Mouse (Mus musculus) thymus, adult 2 months (tissue): ENCODE measurements around the gene Meox1. TPM values are rescaled to one million over a fixed set of nuclear protein-coding genes. Genes with fewer than 3 reads are reported as not detected.

Source experiments
- DNase-seq: peaks from one replicate; pipeline ENCODE4 v3.0.0; 2021
- H3K27ac ChIP-seq: fragments of 200-500 bp; 2 replicates; pipeline ENCODE4 v1.5.1; 2012; ENCODE audit warnings: low read length, control low read depth; ENCODE audit not compliant: control insufficient read depth, insufficient read depth
- H3K27me3 ChIP-seq: fragments of 200-500 bp; 2 replicates; pipeline ENCODE4 v1.6.1; 2012; ENCODE audit warnings: mild to moderate bottlenecking, low read length, moderate library complexity, mixed read lengths; ENCODE audit not compliant: control insufficient read depth, insufficient read depth
- H3K36me3 ChIP-seq: fragments of 200-500 bp; 2 replicates; pipeline ENCODE4 v1.6.1; 2012; ENCODE audit warnings: mild to moderate bottlenecking, low read length, moderate library complexity; ENCODE audit not compliant: control insufficient read depth, insufficient read depth
- H3K4me1 ChIP-seq: fragments of 200-500 bp; replicated peaks from 2 replicates; pipeline ENCODE4 v1.6.1; 2012; ENCODE audit warnings: low read length; ENCODE audit not compliant: control insufficient read depth, insufficient read depth
- H3K4me3 ChIP-seq: fragments of 200-500 bp; 2 replicates; pipeline ENCODE4 v1.5.1; 2012; ENCODE audit warnings: mild to moderate bottlenecking, low read length, control low read depth, moderate library complexity; ENCODE audit not compliant: control insufficient read depth, insufficient read depth
- CTCF ChIP-seq: fragments of 200-500 bp; IDR thresholded peaks from 2 replicates; pipeline ENCODE4 v1.5.1; 2012; ENCODE audit warnings: mild to moderate bottlenecking, control low read depth, low read length, moderate library complexity, borderline replicate concordance; ENCODE audit not compliant: control insufficient read depth, poor library complexity, insufficient read depth; ENCODE audit errors: extremely low read depth
- POLR2A ChIP-seq: fragments of 200-500 bp; IDR thresholded peaks from 2 replicates; pipeline ENCODE4 v1.6.1; 2012; ENCODE audit warnings: mild to moderate bottlenecking, low read length, control low read depth, moderate library complexity; ENCODE audit not compliant: control insufficient read depth, poor library complexity, insufficient read depth; ENCODE audit errors: extremely low read depth
- WGBS: fragments of 180-500 bp; shearing (Covaris S2); methylation state at CpG from one replicate; pipeline ENCODE4 v1.1.7; 2018; 5-methylcytosine and 5-hydroxymethylcytosine counted together
- polyA plus RNA-seq: library from polyadenylated mRNA; depleted of rRNA; stranded (reverse); fragments of >200 nt; gene quantifications from 2 replicates; pipeline ENCODE4 v1.2.3, GENCODE M21; 2012; rRNA removed

The Meox1 gene
- 1.9 and 2.1 TPM in 2 replicates for polyA plus RNA-seq

GRCm38 (mm10) chr11:101894204-101894603 lies at the start of gene Meox1:
Meox1 (minus strand) TSS chr11:101894374.
- Histone ChIP-seq H3K36me3 (no peaks in the 10 kb centered on the region), H3K4me3 (no peak within 1 kb of the TSS), H3K4me1 (no peaks in the 10 kb centered on the region), H3K27ac (no peak within 1 kb of the TSS; the same call in 1 of the 2 replicates), H3K27me3 (peaks cover 3% of the 10 kb centered on the region; the same call in 1 of the 2 replicates)
- 35% methylated on average over 11 of the region's 11 CpGs for WGBS
- DNase-seq: no peak
- TF ChIP-seq POLR2A: no peak
- TF ChIP-seq CTCF: no peak

- TF ChIP-seq POLR2A (no peak), CTCF (no peak)
- 3% methylated on average over 3 of the region's 3 CpGs for WGBS
- no peak overlapping the region for H3K4me3 ChIP-seq
- no peak overlapping the region for H3K27ac ChIP-seq
- no peaks in the 10 kb centered on the region for H3K4me1 ChIP-seq
- DNase-seq: no peak
- no peaks in the 10 kb centered on the region for H3K27me3 ChIP-seq
- no peaks in the 10 kb centered on the region for H3K36me3 ChIP-seq
These were observed 48.9 kb upstream of the Meox1 start for GRCm38 (mm10) chr11:101943055-101943454.

- H3K27me3 ChIP-seq: no peaks in the 10 kb centered on the region
- H3K4me1 ChIP-seq: no peaks in the 10 kb centered on the region
- DNase-seq: no peak
- H3K36me3 ChIP-seq: no peaks in the 10 kb centered on the region
- no peak overlapping the region for H3K4me3 ChIP-seq
- TF ChIP-seq CTCF: no peak
- no peak overlapping the region for H3K27ac ChIP-seq
- WGBS: 8% methylated on average over 32 of the region's 32 CpGs
These were observed 42.9 kb upstream of the Meox1 start for GRCm38 (mm10) chr11:101937108-101937507.

GRCm38 (mm10) chr11:101936421-101936820 lies 42.2 kb upstream of the Meox1 start:
- H3K27ac ChIP-seq: no peak overlapping the region
- no peak for DNase-seq
- 79% methylated on average over 7 of the region's 7 CpGs for WGBS

GRCm38 (mm10) chr11:101935743-101936142 lies 41.6 kb upstream of the Meox1 start:
- no peak for DNase-seq
- Histone ChIP-seq H3K4me1 (no peaks in the 10 kb centered on the region), H3K27ac (no peak overlapping the region), H3K4me3 (no peak overlapping the region), H3K27me3 (no peaks in the 10 kb centered on the region), H3K36me3 (no peaks in the 10 kb centered on the region)
- TF ChIP-seq POLR2A: no peak
- no peak for TF ChIP-seq CTCF
- WGBS: 86% methylated on average over 3 of the region's 3 CpGs

More at GRCm38 (mm10) chr11:101936421-101936820, 42.2 kb upstream of the Meox1 start:
- Histone ChIP-seq H3K27me3 (no peaks in the 10 kb centered on the region), H3K4me1 (no peaks in the 10 kb centered on the region), H3K36me3 (no peaks in the 10 kb centered on the region), H3K4me3 (no peak overlapping the region)
- TF ChIP-seq CTCF: no peak
- TF ChIP-seq POLR2A: no peak

GRCm38 (mm10) chr11:101931978-101932377 lies 37.8 kb upstream of the Meox1 start:
- no peaks in the 10 kb centered on the region for H3K27me3 ChIP-seq
- H3K27ac ChIP-seq: no peak overlapping the region

More at GRCm38 (mm10) chr11:101931978-101932377, 37.8 kb upstream of the Meox1 start:
- 95% methylated on average over 4 of the region's 4 CpGs for WGBS
- no peak for DNase-seq
- H3K4me3 ChIP-seq: no peak overlapping the region
- no peaks in the 10 kb centered on the region for H3K4me1 ChIP-seq
- H3K36me3 ChIP-seq: no peaks in the 10 kb centered on the region
- TF ChIP-seq POLR2A (no peak), CTCF (no peak)
